In the genomic region with DNA sequence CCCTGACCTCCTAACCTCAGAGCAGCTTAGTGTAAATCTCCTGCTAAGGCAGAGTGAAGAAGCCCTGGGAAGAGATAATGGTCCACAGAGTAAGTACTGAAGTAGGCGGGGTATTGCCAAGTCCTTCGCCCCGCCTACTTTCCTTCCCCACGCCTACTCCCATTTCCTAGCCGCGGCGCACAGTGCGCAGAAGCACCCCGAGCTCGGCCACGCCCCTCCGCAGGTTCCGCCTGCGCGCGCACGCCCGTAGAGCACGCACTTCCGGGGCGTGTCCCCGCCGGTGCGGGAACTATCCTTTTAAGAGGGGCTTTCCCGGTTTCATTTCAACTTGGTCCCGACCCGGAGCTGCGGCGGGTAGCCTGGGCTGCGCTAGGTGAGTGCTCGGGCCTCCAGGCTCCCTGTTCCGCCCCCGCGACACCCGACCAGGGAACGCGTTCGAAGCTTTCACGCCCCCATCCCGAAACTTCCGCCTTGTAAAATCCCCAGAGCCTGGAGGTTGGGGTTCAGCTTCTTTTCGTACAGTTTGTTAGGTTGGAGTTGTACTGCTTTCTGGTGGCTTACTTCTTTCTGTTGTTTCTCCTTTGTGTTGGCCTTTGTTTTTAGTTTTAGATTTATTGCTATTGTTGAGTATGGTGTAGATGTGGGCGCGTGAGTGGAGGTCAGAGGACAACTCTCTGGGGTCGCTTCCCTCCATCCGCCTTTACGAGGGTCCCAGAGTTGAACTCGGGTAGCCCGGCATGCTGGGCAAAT, we compare ENCODE assay signal across 8 mouse cellular contexts. TPM values are rescaled to one million over a fixed set of nuclear protein-coding genes. Genes with fewer than 3 reads are reported as not detected.
DNase-seq lines count a peak whose midpoint lies in the region; ATAC-seq and TF ChIP-seq lines count a peak whose summit lies in the region.

Gene Katna1, plus strand, starts transcription at position 250 of the 750 bp plus-strand sequence.

- peak; percentile 95 for DNase-seq in c-Kit-positive CD71-positive TER-119-positive erythroid progenitor cells, embryonic 14.5 days (ENCODE audit: low spot score)
- DNase-seq in heart, postnatal 0 days (ENCODE audit: low spot score), result peak; percentile 97
- DNase-seq in kidney, postnatal 4 days, result peak; percentile 97 to 98

- H3K27me3 ChIP-seq in E14TG2a.4 (ENCODE audit: insufficient read depth, low read length), result no peaks in the 10 kb centered on the region
- H3K27me3 ChIP-seq in forebrain, embryonic 12.5 days, result no peaks in the 10 kb centered on the region
- no peaks in the 10 kb centered on the region for H3K27me3 ChIP-seq in heart, postnatal 0 days (ENCODE audit: control insufficient read depth, insufficient read depth, low read length)
- H3K27me3 ChIP-seq in liver, embryonic 16.5 days (ENCODE audit: control insufficient read depth, insufficient read depth, low read depth, low read length), result no peaks in the 10 kb centered on the region
- no peaks in the 10 kb centered on the region for H3K27me3 ChIP-seq in neural tube, embryonic 13.5 days
- H3K27me3 ChIP-seq in testis, adult 2 months (ENCODE audit: control insufficient read depth, insufficient read depth, low read length), result no peaks in the 10 kb centered on the region

- peak within 1 kb of the TSS; percentile 96 for H3K4me3 ChIP-seq in E14TG2a.4 (replicated peaks; ENCODE audit: low read length)
- H3K4me3 ChIP-seq in forebrain, embryonic 12.5 days (replicated peaks), result peak within 1 kb of the TSS; percentile 65
- H3K4me3 ChIP-seq in heart, postnatal 0 days (ENCODE audit: low read depth, low read length), result peak within 1 kb of the TSS; percentile 99
- peak within 1 kb of the TSS; percentile 92 for H3K4me3 ChIP-seq in liver, embryonic 16.5 days (ENCODE audit: low read depth, low read length)
- H3K4me3 ChIP-seq in neural tube, embryonic 13.5 days, result peak within 1 kb of the TSS; percentile 75
- H3K4me3 ChIP-seq in testis, adult 2 months (ENCODE audit: control insufficient read depth, low read depth, low read length), result peak within 1 kb of the TSS; percentile 99

- H3K9me3 ChIP-seq in E14TG2a.4 (ENCODE audit: low read length), result no peaks in the 10 kb centered on the region
- no peaks in the 10 kb centered on the region for H3K9me3 ChIP-seq in forebrain, embryonic 12.5 days
- H3K9me3 ChIP-seq in heart, postnatal 0 days (replicated peaks; ENCODE audit: control insufficient read depth, low read length), result no peaks in the 10 kb centered on the region
- H3K9me3 ChIP-seq in liver, embryonic 16.5 days (replicated peaks; ENCODE audit: control insufficient read depth, low read length), result no peaks in the 10 kb centered on the region
- H3K9me3 ChIP-seq in neural tube, embryonic 13.5 days, result no peaks in the 10 kb centered on the region

- under 1% methylated on average over 49 of the region's 49 CpGs for WGBS in forebrain, embryonic 12.5 days
- WGBS in heart, postnatal 0 days, result under 1% methylated on average over 49 of the region's 49 CpGs
- WGBS in liver, embryonic 16.5 days (ENCODE audit: insufficient replicate concordance), result under 1% methylated on average over 49 of the region's 49 CpGs
- under 1% methylated on average over 49 of the region's 49 CpGs for WGBS in neural tube, embryonic 13.5 days

- no peak for TF ChIP-seq EP300 in heart, postnatal 0 days (IDR thresholded peaks at IDR 0.05; ENCODE audit: low read depth)

- peaks cover 40% of the 10 kb centered on the region for H3K4me1 ChIP-seq in E14TG2a.4 (replicated peaks; ENCODE audit: low read depth, low read length)
- H3K4me1 ChIP-seq in forebrain, embryonic 12.5 days, result peaks cover 18% of the 10 kb centered on the region
- peaks cover 12% of the 10 kb centered on the region for H3K4me1 ChIP-seq in heart, postnatal 0 days (ENCODE audit: control insufficient read depth, insufficient read depth)
- H3K4me1 ChIP-seq in liver, embryonic 16.5 days (ENCODE audit: control insufficient read depth, low read depth, low read length), result peaks cover 11% of the 10 kb centered on the region
- peaks cover 31% of the 10 kb centered on the region for H3K4me1 ChIP-seq in neural tube, embryonic 13.5 days (replicated peaks)
- no peaks in the 10 kb centered on the region; the same call in 1 of the 2 replicates for H3K4me1 ChIP-seq in testis, adult 2 months (ENCODE audit: control insufficient read depth, insufficient read depth, low read length)

- peak within 1 kb of the TSS; percentile 70 for H3K9ac ChIP-seq in forebrain, embryonic 12.5 days
- H3K9ac ChIP-seq in heart, postnatal 0 days (replicated peaks; ENCODE audit: low read depth, low read length), result peak within 1 kb of the TSS; percentile 82
- H3K9ac ChIP-seq in liver, embryonic 16.5 days (ENCODE audit: low read depth, low read length), result peak within 1 kb of the TSS; percentile 82
- H3K9ac ChIP-seq in neural tube, embryonic 13.5 days, result peak within 1 kb of the TSS; percentile 78

- TF ChIP-seq POLR2A in testis, adult 2 months (IDR thresholded peaks at IDR 0.05; ENCODE audit: control insufficient read depth, low read depth, low read length), result peak; percentile 61

- ATAC-seq in forebrain, embryonic 12.5 days (ENCODE audit: low FRiP score), result peak; percentile 99
- ATAC-seq in heart, postnatal 0 days (ENCODE audit: insufficient read depth, low read depth), result peak; percentile 100
- ATAC-seq in liver, embryonic 16.5 days (ENCODE audit: low read depth), result peak; percentile 98
- peak; percentile 99 for ATAC-seq in neural tube, embryonic 13.5 days (ENCODE audit: low read depth)

- TF ChIP-seq CTCF in E14TG2a.4 (conservative IDR thresholded peaks at IDR 0.05; ENCODE audit: low read length), result no peak
- no peak for TF ChIP-seq CTCF in heart, postnatal 0 days (IDR thresholded peaks at IDR 0.05; ENCODE audit: low read depth)
- no peak for TF ChIP-seq CTCF in testis, adult 2 months (IDR thresholded peaks at IDR 0.05; ENCODE audit: control insufficient read depth, insufficient read depth, insufficient replicate concordance, low read depth, low read length)

- H3K27ac ChIP-seq in forebrain, embryonic 12.5 days, result peak within 1 kb of the TSS; percentile 65
- peak within 1 kb of the TSS; percentile 76 for H3K27ac ChIP-seq in heart, postnatal 0 days (ENCODE audit: low read depth)
- H3K27ac ChIP-seq in liver, embryonic 16.5 days (ENCODE audit: low read length), result peak within 1 kb of the TSS; percentile 80
- peak within 1 kb of the TSS; percentile 77 for H3K27ac ChIP-seq in neural tube, embryonic 13.5 days (replicated peaks)
- peak within 1 kb of the TSS; percentile 90 for H3K27ac ChIP-seq in testis, adult 2 months (ENCODE audit: control insufficient read depth, insufficient read depth, low read depth, low read length)

- peak within 1 kb of the TSS; percentile 82 for H3K4me2 ChIP-seq in forebrain, embryonic 12.5 days
- H3K4me2 ChIP-seq in heart, postnatal 0 days (ENCODE audit: low read depth, low read length), result peak within 1 kb of the TSS; percentile 77
- peak within 1 kb of the TSS; percentile 78 for H3K4me2 ChIP-seq in liver, embryonic 16.5 days (ENCODE audit: low read depth, low read length)
- H3K4me2 ChIP-seq in neural tube, embryonic 13.5 days, result peak within 1 kb of the TSS; percentile 96

- peaks cover 11% of the 10 kb centered on the region; the same call in 1 of the 2 replicates for H3K36me3 ChIP-seq in E14TG2a.4 (ENCODE audit: insufficient read depth, low read length)
- no peaks in the 10 kb centered on the region for H3K36me3 ChIP-seq in forebrain, embryonic 12.5 days (replicated peaks)
- H3K36me3 ChIP-seq in heart, postnatal 0 days (replicated peaks; ENCODE audit: control insufficient read depth, insufficient read depth, low read length), result no peaks in the 10 kb centered on the region
- H3K36me3 ChIP-seq in liver, embryonic 16.5 days (ENCODE audit: control insufficient read depth, insufficient read depth), result no peaks in the 10 kb centered on the region
- no peaks in the 10 kb centered on the region for H3K36me3 ChIP-seq in neural tube, embryonic 13.5 days
- no peaks in the 10 kb centered on the region for H3K36me3 ChIP-seq in testis, adult 2 months (ENCODE audit: control insufficient read depth, insufficient read depth, low read length)

RNA-seq across cellular contexts. Expression of gene Katna1, which starts in this region (rescaled TPM):
- 59.1 and 59.8 TPM in 2 replicates for polyA plus RNA-seq in forebrain, embryonic 12.5 days (2016; fragmentation: Nextera tagmentation; extraction: Ambion mirVana)
- total RNA-seq in heart, postnatal 0 days (2014; rRNA removed; ENCODE audit: low replicate concordance), result 14.2 and 36.0 TPM in 2 replicates
- polyA plus RNA-seq in heart, postnatal 0 days (2015; fragmentation: Nextera tagmentation; extraction: Ambion mirVana), result 22.8 and 25.8 TPM in 2 replicates
- 27.0 and 29.2 TPM in 2 replicates for polyA plus RNA-seq in liver, embryonic 16.5 days (2015; fragmentation: Nextera tagmentation; extraction: Ambion mirVana)
- polyA plus RNA-seq in neural tube, embryonic 13.5 days (2015; fragmentation: Nextera tagmentation; extraction: Ambion mirVana), result 36.8 and 43.7 TPM in 2 replicates
- polyA plus RNA-seq in testis, adult 2 months (2012; rRNA removed), result 4.3 and 5.2 TPM in 2 replicates

Comparison
In these comparisons a context has a peak if more than half of its experiments do, and no peak if none do; other contexts are left out.
1. Peak in every context shown above with its lines: DNase-seq, ATAC-seq, H3K4me3 ChIP-seq and H3K27ac ChIP-seq.